Mouse (Mus musculus) liver, embryonic 13.5 days (tissue): ENCODE data around the gene Ccdc110. TPM values are rescaled to one million over a fixed set of nuclear protein-coding genes. Genes with fewer than 3 reads are reported as not detected.
A peak's percentile ranks its signal among the peaks of the same experiment; 100 is the strongest.

Experiments
- ATAC-seq: fragments of 200-750 bp; cut with Nextera tagmentation; 2 replicates; pipeline ENCODE4 v1.8.0; 2017; ENCODE audit warnings: low read depth, mild to moderate bottlenecking, moderate number of reproducible peaks, moderate library complexity
- DNase-seq: peaks from one replicate; pipeline ENCODE4 v3.0.0; 2022
- H3K27ac ChIP-seq: fragments of 300-500 bp; sonication (generic); 2 replicates; pipeline ENCODE4 v1.5.1; 2015; ENCODE audit warnings: moderate library complexity, mild to moderate bottlenecking, inconsistent platforms
- H3K27me3 ChIP-seq: fragments of 300-500 bp; sonication (generic); 2 replicates; pipeline ENCODE4 v1.6.1; 2015; ENCODE audit warnings: mild to moderate bottlenecking, inconsistent platforms
- H3K36me3 ChIP-seq: fragments of 300-500 bp; sonication (generic); 2 replicates; pipeline ENCODE4 v1.6.1; 2015; ENCODE audit warnings: mild to moderate bottlenecking, inconsistent platforms
- H3K4me1 ChIP-seq: fragments of 300-500 bp; sonication (generic); replicated peaks from 2 replicates; pipeline ENCODE4 v1.6.1; 2015; ENCODE audit warnings: inconsistent platforms
- H3K4me2 ChIP-seq: fragments of 300-500 bp; sonication (generic); 2 replicates; pipeline ENCODE4 v1.6.1; 2015; ENCODE audit warnings: inconsistent platforms, mild to moderate bottlenecking, moderate library complexity
- H3K4me3 ChIP-seq: fragments of 300-500 bp; sonication (generic); replicated peaks from 2 replicates; pipeline ENCODE4 v1.5.1; 2015; ENCODE audit warnings: mild to moderate bottlenecking, inconsistent platforms
- H3K9ac ChIP-seq: fragments of 300-500 bp; sonication (generic); 2 replicates; pipeline ENCODE4 v1.6.1; 2015; ENCODE audit warnings: mild to moderate bottlenecking, inconsistent platforms
- H3K9me3 ChIP-seq: fragments of 300-500 bp; sonication (generic); replicated peaks from 2 replicates; pipeline ENCODE4 v1.6.1; 2016; ENCODE audit warnings: inconsistent platforms
- WGBS: fragments of 180-500 bp; shearing (Covaris S2); methylation state at CpG from one replicate; pipeline ENCODE4 v1.1.7; 2015; ENCODE audit not compliant: insufficient replicate concordance; 5-methylcytosine and 5-hydroxymethylcytosine counted together
- polyA plus RNA-seq: library from polyadenylated mRNA; unstranded; fragments of >200 nt; fragmentation: Nextera tagmentation; extraction: Ambion mirVana; gene quantifications from 2 replicates; pipeline ENCODE4 v1.2.1, GENCODE M21; 2015

The Ccdc110 gene
- polyA plus RNA-seq, 1 experiment from 2014 or later: not detected

DNA sequence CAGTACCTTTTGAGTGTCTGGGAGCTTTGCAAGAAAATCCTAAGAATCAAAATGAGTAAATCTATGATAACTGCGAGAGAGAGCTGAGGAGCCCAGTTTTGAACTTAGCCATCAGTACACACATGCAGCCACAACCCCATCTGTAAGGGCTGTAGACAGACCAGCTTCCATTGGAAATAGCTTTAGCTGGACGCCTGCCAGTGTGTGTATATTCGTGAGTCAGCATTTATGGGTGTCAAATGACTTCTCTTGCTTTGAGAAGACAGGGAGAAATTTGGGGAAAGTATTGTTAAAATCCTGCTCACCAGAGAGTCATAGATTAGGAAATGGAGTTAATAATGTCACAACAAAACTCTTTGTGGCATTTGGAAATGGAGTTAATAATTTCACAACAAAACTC lies 52.2 kb downstream of the Ccdc110 start:
- no peak overlapping the region for H3K4me3 ChIP-seq
- no peak overlapping the region for H3K9ac ChIP-seq
- H3K4me1 ChIP-seq: peaks cover 8% of the 10 kb centered on the region
- WGBS: 66% methylated on average over 3 of the region's 3 CpGs
- H3K9me3 ChIP-seq: no peaks in the 10 kb centered on the region
- DNase-seq (no peak), ATAC-seq (no peak)
- H3K27ac ChIP-seq: no peak overlapping the region
- H3K36me3 ChIP-seq: peaks cover 51% of the 10 kb centered on the region
- H3K4me2 ChIP-seq: no peak overlapping the region
- no peaks in the 10 kb centered on the region for H3K27me3 ChIP-seq

DNA sequence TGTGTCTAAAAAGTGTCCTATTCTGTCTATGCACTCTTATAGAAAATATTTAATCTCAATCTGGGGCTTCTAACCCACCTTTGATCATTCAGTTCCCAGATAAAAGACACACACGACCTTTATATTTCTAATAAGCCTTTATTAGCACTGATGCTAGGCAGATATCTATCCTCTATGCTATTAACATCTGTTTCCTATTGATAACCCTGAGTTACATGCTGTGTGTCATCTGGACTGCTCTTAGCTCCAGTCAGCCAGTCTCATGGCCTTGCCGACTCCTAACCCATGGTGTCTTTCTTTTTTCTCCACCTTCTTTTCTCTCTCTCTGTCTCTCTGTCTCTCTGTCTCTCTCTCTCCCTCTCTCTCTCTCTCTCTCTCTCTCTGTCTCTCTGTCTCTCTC lies 53.8 kb downstream of the Ccdc110 start:
- DNase-seq (no peak), ATAC-seq (peak; percentile 70)
- no peaks in the 10 kb centered on the region for H3K27me3 ChIP-seq
- H3K36me3 ChIP-seq: peaks cover 40% of the 10 kb centered on the region
- H3K9me3 ChIP-seq: no peaks in the 10 kb centered on the region
- 14% methylated on average over 2 of the region's 2 CpGs for whole genome bisulfite sequencing
- no peak overlapping the region for H3K9ac ChIP-seq
- H3K27ac ChIP-seq: no peak overlapping the region
- no peak overlapping the region for H3K4me2 ChIP-seq
- peaks cover 8% of the 10 kb centered on the region for H3K4me1 ChIP-seq
- H3K4me3 ChIP-seq: no peak overlapping the region

DNA sequence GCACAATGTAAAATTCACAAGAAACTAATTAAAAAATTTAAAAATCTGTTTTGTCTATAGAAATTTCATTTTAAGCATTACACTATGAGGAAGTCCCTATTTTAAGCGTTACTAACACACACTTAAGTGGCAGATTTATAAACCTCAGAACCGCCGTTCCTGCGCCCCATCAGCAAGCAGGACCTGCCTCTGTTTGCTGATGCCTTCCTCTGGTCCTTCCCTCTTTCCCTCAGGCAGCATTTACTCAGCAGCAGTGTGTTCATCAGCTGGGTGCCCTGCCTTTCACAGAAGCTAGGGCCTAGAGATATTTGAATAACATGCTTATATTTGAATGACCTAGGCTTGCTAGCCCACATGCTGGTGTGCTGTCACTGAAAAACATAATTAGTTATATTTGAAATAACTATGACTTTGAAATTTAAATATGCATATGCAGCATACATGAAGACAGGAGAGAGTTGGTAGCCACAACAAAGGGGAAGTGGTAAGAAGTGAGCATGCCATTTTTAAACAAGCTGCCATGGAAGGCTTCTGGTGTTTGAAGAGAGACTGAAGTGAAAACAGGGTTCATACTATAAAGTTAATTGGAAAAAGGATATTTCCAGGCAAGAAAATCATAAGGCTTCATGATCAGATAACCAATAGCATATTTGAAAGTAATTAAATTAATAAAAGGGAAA lies 56.4 kb downstream of the Ccdc110 start:
- H3K27ac ChIP-seq: no peak overlapping the region
- H3K4me3 ChIP-seq: no peak overlapping the region
- WGBS: 65% methylated on average over 4 of the region's 4 CpGs
- H3K4me2 ChIP-seq: no peak overlapping the region
- ATAC-seq (no peak), DNase-seq (no peak)
- no peaks in the 10 kb centered on the region for H3K27me3 ChIP-seq
- H3K36me3 ChIP-seq: peaks cover 41% of the 10 kb centered on the region
- H3K4me1 ChIP-seq: peaks cover 8% of the 10 kb centered on the region
- no peak overlapping the region for H3K9ac ChIP-seq
- no peaks in the 10 kb centered on the region for H3K9me3 ChIP-seq

Other genes with a start within 250 kb of the Ccdc110 start
- 1.7 and 2.2 TPM in 2 replicates for gene Pdlim3, start 49.2 kb upstream of the Ccdc110 start, polyA plus RNA-seq
- gene 1700029J07Rik, start 40.6 kb downstream of the Ccdc110 start, polyA plus RNA-seq: 0.56 and 0.70 TPM in 2 replicates
- gene Ufsp2, start 40.9 kb downstream of the Ccdc110 start, polyA plus RNA-seq: 42.1 and 42.8 TPM in 2 replicates
- 0.05 TPM in 1 of 2 replicates, not detected in the other for gene Lrp2bp, start 64.7 kb downstream of the Ccdc110 start, polyA plus RNA-seq
- gene Ankrd37, start 71.1 kb downstream of the Ccdc110 start, polyA plus RNA-seq: 4.7 and 4.9 TPM in 2 replicates
- 9.2 and 13.3 TPM in 2 replicates for gene Cfap97, start 217.2 kb downstream of the Ccdc110 start, polyA plus RNA-seq
- gene Snx25, start 217.5 kb downstream of the Ccdc110 start, polyA plus RNA-seq: 3.7 and 4.4 TPM in 2 replicates